Mouse (Mus musculus): Measurements from ENCODE around the gene Tiam1. TPM values are rescaled to one million over a fixed set of nuclear protein-coding genes. Genes with fewer than 3 reads are reported as not detected.

The Tiam1 gene
- total RNA-seq, 2 experiments from 2014 or later = 4.7 to 7.1 TPM

DNA sequence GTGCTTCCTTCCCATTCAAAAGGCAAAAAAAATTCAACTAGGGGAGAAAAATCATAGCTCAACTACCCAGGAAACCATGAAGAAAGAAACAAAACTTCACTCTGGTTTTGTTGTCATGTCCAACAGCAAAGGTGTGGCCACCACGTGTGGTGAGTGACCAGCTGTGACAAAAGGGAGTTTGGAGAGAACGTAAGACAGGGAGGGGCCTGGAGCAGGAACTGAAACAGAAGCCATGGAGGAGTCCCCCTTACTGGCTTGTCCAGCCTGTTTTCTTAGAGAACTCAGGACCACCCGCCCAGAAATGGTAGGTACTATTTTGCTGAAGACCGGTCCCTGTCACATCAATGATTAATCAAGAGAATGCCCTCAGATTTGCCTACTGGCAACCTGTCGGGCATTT lies 342.1 kb downstream of the Tiam1 start:
- no peak for DNase-seq
- intact Hi-C loops (cut with DNase I; ENCODE audit: low total_unique reads) = no loop called here

GRCm38 (mm10) chr16:89799772-89800171 lies 343.8 kb downstream of the Tiam1 start:
- intact Hi-C loops (cut with DNase I; ENCODE audit: low total_unique reads) = no loop called here
- no peak for DNase-seq

GRCm38 (mm10) chr16:89796566-89796965 lies 347.0 kb downstream of the Tiam1 start:
- no peak for DNase-seq

DNA sequence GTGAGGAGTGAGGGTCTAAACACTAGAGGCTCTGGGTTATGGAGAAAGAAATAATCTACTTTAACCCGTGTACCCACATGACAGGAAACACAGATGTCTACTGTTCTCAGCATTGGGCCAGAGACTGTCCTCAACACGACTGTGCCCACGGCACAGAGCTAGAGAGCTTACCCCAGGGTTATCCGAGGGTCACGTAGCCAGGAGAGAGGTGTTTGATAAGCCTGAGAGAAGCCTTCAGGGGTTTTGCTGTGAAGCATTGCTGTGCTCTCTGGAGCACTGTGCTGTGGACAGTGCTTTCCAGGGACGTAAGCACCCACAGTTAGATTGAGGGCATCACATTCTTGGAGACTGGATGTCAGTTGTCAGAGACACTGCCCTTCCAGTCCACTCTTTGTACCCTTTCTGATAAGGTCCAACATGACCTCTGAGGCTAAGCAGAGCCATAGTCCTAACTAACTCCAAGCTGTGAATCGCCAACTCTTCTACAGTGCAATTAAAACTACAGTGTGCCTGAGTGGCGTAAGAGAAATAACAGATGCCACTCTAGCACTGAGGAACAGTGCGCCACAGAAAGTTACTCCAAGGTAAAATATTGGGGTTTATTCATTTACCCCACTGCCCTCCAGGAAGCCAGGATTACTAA lies 353.7 kb downstream of the Tiam1 start:
- intact Hi-C loops (cut with DNase I; ENCODE audit: low total_unique reads) = no loop called here
- no peak for DNase-seq

More at GRCm38 (mm10) chr16:89796566-89796965, 347.0 kb downstream of the Tiam1 start:
- intact Hi-C loops (cut with DNase I; ENCODE audit: low total_unique reads) = no loop called here

DNA sequence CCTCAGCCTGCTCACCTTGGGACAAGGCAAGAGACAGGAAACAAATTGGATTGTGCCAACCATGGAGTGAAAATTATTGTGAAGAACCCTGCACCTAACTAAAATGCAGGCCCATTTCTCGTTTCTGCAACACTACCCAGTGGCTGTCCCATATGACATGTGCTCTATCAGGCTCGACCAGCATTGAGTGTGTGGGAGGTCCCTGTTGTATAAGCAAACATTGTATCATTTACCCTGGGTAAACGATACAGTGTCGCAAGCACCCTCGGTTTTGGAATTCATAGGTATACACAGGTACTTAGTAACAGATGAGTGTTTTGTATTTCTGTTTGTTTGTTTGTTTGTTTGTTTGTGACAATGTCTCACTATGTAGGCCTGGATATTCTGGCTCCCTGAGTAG lies 357.8 kb downstream of the Tiam1 start:
- intact Hi-C loops (cut with DNase I; ENCODE audit: low total_unique reads) = no loop called here
- no peak for DNase-seq

- intact Hi-C loops (cut with DNase I; ENCODE audit: low total_unique reads) = loop anchor here (10.0 kb wide), 1 partner anchor 405 kb away; no protein-coding TSS in a partner anchor
- DNase-seq = no peak
Measured at GRCm38 (mm10) chr16:89779705-89780104, 363.9 kb downstream of the Tiam1 start.

DNA sequence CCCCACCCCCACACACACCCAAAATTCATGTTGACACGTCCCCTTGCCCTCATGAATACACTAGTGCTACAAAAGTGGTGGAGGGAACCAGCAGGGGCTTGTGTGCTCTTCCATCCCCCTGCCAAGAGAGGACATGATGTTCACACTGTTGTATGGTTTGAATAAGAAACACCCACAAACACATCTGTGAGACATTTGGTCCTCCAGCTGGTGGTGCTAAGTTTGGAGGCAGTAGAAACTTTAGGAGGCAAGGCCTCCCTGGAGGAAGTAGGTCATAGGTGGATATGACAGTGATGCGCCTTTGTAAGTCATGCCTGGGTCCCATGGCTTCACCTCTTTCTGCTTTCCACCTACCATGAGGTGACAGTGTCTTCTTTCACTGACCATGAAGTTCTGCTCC lies 366.1 kb downstream of the Tiam1 start:
- intact Hi-C loops (cut with DNase I; ENCODE audit: low total_unique reads) = loop anchor here (10.0 kb wide), 1 partner anchor 407 kb away; no protein-coding TSS in a partner anchor
- DNase-seq = no peak

GRCm38 (mm10) chr16:89774553-89774913 lies 369.0 kb downstream of the Tiam1 start:
- no peak for DNase-seq
- intact Hi-C loops (cut with DNase I; ENCODE audit: low total_unique reads) = loop anchor here (2.0 to 10.0 kb wide), 2 partner anchors 58 to 410 kb away; no protein-coding TSS in a partner anchor

DNA sequence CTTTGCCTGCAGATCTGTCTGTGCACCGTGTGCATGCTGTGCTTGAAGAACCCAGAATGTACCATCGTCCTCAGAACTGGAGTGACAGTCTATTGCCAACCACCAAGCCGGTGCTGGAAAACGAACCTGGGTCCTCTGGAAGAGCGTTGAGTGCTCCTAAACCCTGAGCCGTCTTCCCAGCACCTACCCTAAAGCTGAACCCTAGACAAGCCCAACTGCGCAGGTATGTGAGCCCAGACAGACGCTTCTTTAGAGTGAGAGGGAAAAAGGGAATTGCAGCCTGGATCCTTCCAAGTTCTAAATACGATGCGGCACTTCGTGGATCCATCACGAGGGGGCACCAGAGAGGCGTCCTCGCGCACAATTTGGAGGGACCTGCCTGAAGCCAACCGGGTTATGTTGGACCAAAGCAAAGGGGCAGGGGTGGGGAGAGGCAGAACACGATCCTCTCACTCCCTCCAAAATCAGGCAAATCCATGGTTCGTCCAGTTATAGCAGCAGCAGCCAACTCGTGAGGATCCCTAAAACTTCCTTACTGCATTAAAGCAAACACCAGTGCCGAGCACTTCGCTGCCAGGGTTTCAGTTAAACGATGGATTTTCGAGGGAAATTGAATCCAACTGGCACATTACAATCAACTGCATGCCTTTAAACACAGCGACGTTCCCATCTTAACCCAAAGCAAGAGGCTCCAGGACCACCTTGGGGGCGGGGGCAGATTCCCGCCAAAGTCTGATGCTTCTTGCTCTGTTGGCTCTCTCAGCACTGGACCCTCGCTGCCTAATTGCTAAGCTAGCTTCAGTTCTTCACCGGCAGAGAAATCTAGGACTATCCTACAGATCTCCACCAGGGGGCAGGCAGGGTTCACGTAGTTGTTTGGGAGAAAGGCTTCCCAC lies 369.7 kb downstream of the Tiam1 start:
- peak; percentile 83 for DNase-seq
- intact Hi-C loops (cut with DNase I; ENCODE audit: low total_unique reads) = loop anchor here (2.0 to 10.0 kb wide), 2 partner anchors 59 to 411 kb away; no protein-coding TSS in a partner anchor

GRCm38 (mm10) chr16:89765919-89766318 lies 377.6 kb downstream of the Tiam1 start:
- intact Hi-C loops (cut with DNase I; ENCODE audit: low total_unique reads) = no loop called here
- no peak for DNase-seq

- DNase-seq = no peak
- intact Hi-C loops (cut with DNase I; ENCODE audit: low total_unique reads) = no loop called here
Measured at GRCm38 (mm10) chr16:89765470-89765869, 378.1 kb downstream of the Tiam1 start.

GRCm38 (mm10) chr16:89763812-89764211 lies 379.8 kb downstream of the Tiam1 start:
- intact Hi-C loops (cut with DNase I; ENCODE audit: low total_unique reads) = no loop called here
- no peak for DNase-seq

GRCm38 (mm10) chr16:89762523-89762922 lies 381.0 kb downstream of the Tiam1 start:
- intact Hi-C loops (cut with DNase I; ENCODE audit: low total_unique reads) = no loop called here

DNA sequence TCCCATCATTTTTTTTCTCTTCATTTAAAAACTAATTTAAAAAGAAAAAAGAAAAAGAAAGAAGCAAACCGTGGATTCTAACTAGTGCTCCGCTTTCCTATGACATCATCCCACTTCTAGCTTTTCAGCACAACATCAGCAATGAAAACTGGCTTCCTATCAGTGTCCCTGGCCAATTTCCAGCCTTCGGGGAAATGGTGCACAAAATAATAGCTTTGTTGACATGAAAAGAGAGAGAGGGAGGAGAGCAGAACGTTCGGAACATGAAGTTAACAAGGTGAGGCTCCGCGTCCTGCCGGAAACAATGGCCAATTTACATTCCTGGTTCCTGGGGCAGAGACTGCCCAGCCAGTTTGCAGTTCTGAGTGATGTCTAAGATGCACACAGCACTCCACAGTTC lies 381.5 kb downstream of the Tiam1 start:
- intact Hi-C loops (cut with DNase I; ENCODE audit: low total_unique reads) = no loop called here
- no peak for DNase-seq

More at GRCm38 (mm10) chr16:89762523-89762922, 381.0 kb downstream of the Tiam1 start:
- DNase-seq = no peak

- DNase-seq = no peak
- intact Hi-C loops (cut with DNase I; ENCODE audit: low total_unique reads) = no loop called here
Measured at GRCm38 (mm10) chr16:89757384-89757783, 386.2 kb downstream of the Tiam1 start.

DNA sequence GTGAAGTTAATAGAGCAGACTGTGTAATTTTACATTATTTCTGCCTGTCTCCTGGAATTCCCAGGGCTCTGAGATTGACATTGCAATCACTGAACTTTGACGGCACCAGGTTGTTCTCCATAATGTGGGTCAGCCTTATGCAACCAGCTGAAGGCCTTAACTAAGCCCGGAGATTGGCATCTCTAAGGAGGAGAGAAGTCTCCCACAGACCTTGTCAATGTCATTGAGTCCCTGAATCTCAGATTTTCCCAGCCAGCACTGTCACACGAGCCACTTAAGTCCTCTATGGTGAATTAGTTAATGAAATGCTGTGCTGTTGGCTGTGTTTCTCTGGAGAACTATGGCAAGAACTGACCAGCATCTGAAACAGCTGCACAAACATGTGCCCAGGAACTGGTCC lies 388.9 kb downstream of the Tiam1 start:
- intact Hi-C loops (cut with DNase I; ENCODE audit: low total_unique reads) = no loop called here

GRCm38 (mm10) chr16:89747864-89748263 lies 395.7 kb downstream of the Tiam1 start:
- intact Hi-C loops (cut with DNase I; ENCODE audit: low total_unique reads) = no loop called here
- no peak for DNase-seq

More for the DNA sequence above, 388.9 kb downstream of the Tiam1 start:
- no peak for DNase-seq

- intact Hi-C loops (cut with DNase I; ENCODE audit: low total_unique reads) = no loop called here
Measured at GRCm38 (mm10) chr16:89739559-89739958, 404.0 kb downstream of the Tiam1 start.

GRCm38 (mm10) chr16:89738963-89739362 lies 404.6 kb downstream of the Tiam1 start:
- intact Hi-C loops (cut with DNase I; ENCODE audit: low total_unique reads) = no loop called here
- no peak for DNase-seq

More at GRCm38 (mm10) chr16:89739559-89739958, 404.0 kb downstream of the Tiam1 start:
- DNase-seq = no peak

Data from gastrocnemius, postnatal 14 days (tissue).